Comparison of ENCODE assay signal across 20 mouse cellular contexts in the genomic region with DNA sequence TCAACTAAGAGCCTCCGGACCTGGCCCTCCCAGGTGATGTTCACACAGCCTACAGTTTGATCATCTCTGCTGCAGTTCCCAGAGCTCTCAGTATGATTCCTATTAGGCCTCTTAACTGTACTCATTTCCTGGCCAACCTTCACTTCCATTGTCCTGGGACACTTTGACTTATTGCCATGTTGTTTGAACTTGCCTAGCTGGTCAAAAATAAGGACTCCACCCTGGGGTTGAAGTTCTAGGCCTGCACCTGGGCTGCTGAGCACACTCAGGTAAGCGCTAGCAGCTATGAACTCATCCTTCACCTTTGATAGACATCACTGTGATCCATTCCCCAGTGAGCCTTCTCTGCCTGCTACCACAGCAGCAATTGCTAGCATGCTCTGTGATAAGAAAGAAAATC.
"Had no signal": no experiment of that assay in that cellular context is flagged by ENCODE, and none has a peak within 500 bp of the region (broad histone marks: within the 10 kb centered on the region; RNA-seq: fewer than 3 reads in every experiment).

No protein-coding gene starts in this region.

- H3K27ac ChIP-seq: kidney, embryonic 15.5 days; limb, embryonic 10.5 days; limb, embryonic 13.5 days; midbrain, embryonic 10.5 days; neural tube, embryonic 12.5 days; neural tube, embryonic 15.5 days; stomach, embryonic 15.5 days had no signal

- ATAC-seq: hindbrain, embryonic 16.5 days; lung, postnatal 0 days had no signal

- H3K9ac ChIP-seq: kidney, embryonic 15.5 days; limb, embryonic 13.5 days; liver, embryonic 13.5 days; lung, embryonic 14.5 days; neural tube, embryonic 12.5 days; neural tube, embryonic 15.5 days; stomach, embryonic 15.5 days had no signal

- H3K27me3 ChIP-seq: kidney, embryonic 15.5 days; limb, embryonic 13.5 days; liver, embryonic 13.5 days; neural tube, embryonic 12.5 days; neural tube, embryonic 15.5 days; stomach, embryonic 15.5 days had no signal

- H3K4me2 ChIP-seq: kidney, embryonic 15.5 days; limb, embryonic 13.5 days; lung, embryonic 14.5 days; neural tube, embryonic 12.5 days; neural tube, embryonic 15.5 days; stomach, embryonic 15.5 days had no signal

- DNase-seq: liver, embryonic 13.5 days; lung, embryonic 14.5 days; lung, postnatal 36 days; midbrain, embryonic 14.5 days; right cerebral cortex, adult 18-20 months; right cerebral cortex, postnatal 14 days; right cerebral cortex, postnatal 4 days; spleen, adult 18-20 months; thymus, adult 18-20 months; thymus, postnatal 4 days had no signal

- H3K4me3 ChIP-seq: kidney, embryonic 15.5 days; limb, embryonic 10.5 days; limb, embryonic 13.5 days; liver, embryonic 13.5 days; megakaryocyte, embryonic 14.5 days; midbrain, embryonic 10.5 days; neural tube, embryonic 12.5 days; neural tube, embryonic 15.5 days; stomach, embryonic 15.5 days had no signal

- H3K9me3 ChIP-seq: kidney, embryonic 15.5 days; limb, embryonic 10.5 days; limb, embryonic 13.5 days; liver, embryonic 13.5 days; midbrain, embryonic 10.5 days; neural tube, embryonic 12.5 days; neural tube, embryonic 15.5 days; stomach, embryonic 15.5 days had no signal

- H3K36me3 ChIP-seq: kidney, embryonic 15.5 days; limb, embryonic 10.5 days; limb, embryonic 13.5 days; liver, embryonic 13.5 days; midbrain, embryonic 10.5 days; neural tube, embryonic 12.5 days; neural tube, embryonic 15.5 days; stomach, embryonic 15.5 days had no signal

- H3K4me1 ChIP-seq: kidney, embryonic 15.5 days; limb, embryonic 10.5 days; limb, embryonic 13.5 days; midbrain, embryonic 10.5 days; neural tube, embryonic 12.5 days; neural tube, embryonic 15.5 days; stomach, embryonic 15.5 days had no signal
